Mouse (Mus musculus) v-Abl transformed pro-B cells (cell line): Measurements from ENCODE around the gene Man1b1.

ENCODE experiments used
- in situ Hi-C, 2 experiments: fragments of 400-800 bp; cut with MboI; formaldehyde crosslinking; loops; one replicate each; pipeline ENCODE4 v1.15.1; 2025; ENCODE audit not compliant: unreplicated experiment in 2 of 2

Man1b1 gene

GRCm38 (mm10) chr2:25356208-25357079 lies 24.3 kb downstream of the Man1b1 start, which contains the start of gene Dpp7:
Dpp7 (minus strand) TSS chr2:25356359.
- in situ Hi-C loops, result no loop called here

- in situ Hi-C loops, result no loop called here
Measured at GRCm38 (mm10) chr2:25359848-25360247, 27.7 kb downstream of the Man1b1 start.

GRCm38 (mm10) chr2:25363478-25364178 lies 31.5 kb downstream of the Man1b1 start:
- in situ Hi-C loops, result no loop called here

GRCm38 (mm10) chr2:25364313-25364712 lies 32.2 kb downstream of the Man1b1 start:
- in situ Hi-C loops, result no loop called here

GRCm38 (mm10) chr2:25364761-25365090 lies 32.6 kb downstream of the Man1b1 start:
- in situ Hi-C loops, result loop anchor here in 1 of 2 experiments (5.0 kb wide), 1 partner anchor 32 kb away; the partner anchor contains the start of gene Man1b1

- in situ Hi-C loops, result loop anchor here in 1 of 2 experiments (5.0 kb wide), 1 partner anchor 33 kb away; the partner anchor contains the start of gene Man1b1
Measured at GRCm38 (mm10) chr2:25365091-25365761, 33.1 kb downstream of the Man1b1 start, which contains the start of gene Uap1l1. Uap1l1 (minus strand) TSS chr2:25365682.

GRCm38 (mm10) chr2:25369996-25370395 lies 37.9 kb downstream of the Man1b1 start:
- in situ Hi-C loops, result loop anchor here in 1 of 2 experiments (5.0 kb wide), 1 partner anchor 38 kb away; the partner anchor contains the start of gene Man1b1

- in situ Hi-C loops, result no loop called here
Measured at GRCm38 (mm10) chr2:25371764-25372643, 39.9 kb downstream of the Man1b1 start, which contains the start of gene Sapcd2. Sapcd2 (plus strand) TSS chr2:25372321.

- in situ Hi-C loops, result no loop called here
Measured at GRCm38 (mm10) chr2:25372644-25373391, 40.7 kb downstream of the Man1b1 start.

GRCm38 (mm10) chr2:25373431-25373830 lies 41.3 kb downstream of the Man1b1 start:
- in situ Hi-C loops, result no loop called here

- in situ Hi-C loops, result no loop called here
Measured at GRCm38 (mm10) chr2:25376589-25376988, 44.5 kb downstream of the Man1b1 start.

- in situ Hi-C loops, result no loop called here
Measured at GRCm38 (mm10) chr2:25384492-25384891, 52.4 kb downstream of the Man1b1 start.

- in situ Hi-C loops, result no loop called here
Measured at GRCm38 (mm10) chr2:25391266-25391665, 59.1 kb downstream of the Man1b1 start.

GRCm38 (mm10) chr2:25394281-25395221 lies 62.4 kb downstream of the Man1b1 start:
- in situ Hi-C loops, result no loop called here

GRCm38 (mm10) chr2:25395721-25396596 lies 63.8 kb downstream of the Man1b1 start, which contains the start of gene Entpd2:
Entpd2 (plus strand) TSS chr2:25395874.
- in situ Hi-C loops, result no loop called here

GRCm38 (mm10) chr2:25396597-25396983 lies 64.5 kb downstream of the Man1b1 start:
- in situ Hi-C loops, result no loop called here

GRCm38 (mm10) chr2:25397010-25397409 lies 64.9 kb downstream of the Man1b1 start:
- in situ Hi-C loops, result no loop called here
